Comparison of ENCODE assay signal across 19 mouse cellular contexts in genomic region chr1:86309270-86309833, GRCm38 (mm10).
"Had no signal": no experiment of that assay in that cellular context is flagged by ENCODE, and none has a peak within 500 bp of the region (broad histone marks: within the 10 kb centered on the region; RNA-seq: fewer than 3 reads in every experiment).

No protein-coding gene starts in this region.

- DNase-seq: kidney, adult 2 months; kidney, postnatal 25 days; layer of hippocampus, postnatal 36 days; liver, postnatal 0 days; lung, embryonic 14.5 days; right cerebral cortex, adult 18-20 months; right cerebral cortex, postnatal 14 days; right cerebral cortex, postnatal 4 days; thymus, adult 18-20 months; thymus, postnatal 36 days had no signal

- H3K9ac ChIP-seq: liver, embryonic 14.5 days; liver, postnatal 0 days; lung, embryonic 14.5 days; midbrain, embryonic 15.5 days; neural tube, embryonic 12.5 days; neural tube, embryonic 15.5 days had no signal

- H3K4me3 ChIP-seq: left cerebral cortex, adult 2 months; megakaryocyte, embryonic 14.5 days; midbrain, embryonic 15.5 days; neural tube, embryonic 12.5 days; neural tube, embryonic 15.5 days had no signal

- H3K36me3 ChIP-seq: midbrain, embryonic 15.5 days; neural tube, embryonic 12.5 days; neural tube, embryonic 15.5 days had no signal

- H3K27ac ChIP-seq: kidney, postnatal 0 days; left cerebral cortex, adult 2 months; liver, embryonic 14.5 days; midbrain, embryonic 15.5 days; neural tube, embryonic 12.5 days; neural tube, embryonic 15.5 days had no signal

- ATAC-seq: liver, postnatal 0 days; lung, postnatal 0 days; midbrain, embryonic 15.5 days had no signal

- H3K9me3 ChIP-seq: megakaryocyte, embryonic 14.5 days; midbrain, embryonic 15.5 days; neural tube, embryonic 12.5 days; neural tube, embryonic 15.5 days had no signal

- H3K4me2 ChIP-seq: lung, embryonic 14.5 days; midbrain, embryonic 11.5 days; midbrain, embryonic 15.5 days; neural tube, embryonic 12.5 days; neural tube, embryonic 15.5 days had no signal
